Mouse (Mus musculus): ENCODE results near the gene Pskh1. TPM values are rescaled to one million over a fixed set of nuclear protein-coding genes. Genes with fewer than 3 reads are reported as not detected.

Pskh1 gene
- polyA plus RNA-seq, 1 experiment from 2014 or later, result 21.4 TPM

DNA sequence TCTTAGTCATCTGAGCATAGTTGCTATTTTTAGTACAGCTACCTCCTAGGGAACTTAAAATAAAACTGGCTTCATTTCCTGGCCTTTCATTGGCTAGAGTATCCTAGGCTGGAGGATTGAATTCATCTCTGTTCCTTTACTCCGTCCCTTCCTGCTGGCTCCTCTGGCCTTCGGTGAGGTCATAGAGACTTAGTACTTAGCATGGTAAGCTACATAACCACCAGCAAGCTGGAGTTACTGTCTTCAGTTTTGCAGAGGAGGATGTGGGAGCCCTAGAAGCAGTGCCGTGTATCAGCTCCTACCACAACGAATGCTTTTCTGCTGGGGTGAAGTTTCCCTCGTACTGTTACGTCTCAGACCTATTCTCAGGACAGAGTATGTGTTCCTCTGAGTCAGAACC is 25.9 kb upstream of the Pskh1 start:
- H3K27ac ChIP-seq (ENCODE audit: low read depth, low read length), result no peak overlapping the region
- ATAC-seq (replicated peaks; ENCODE audit: low FRiP score) (no peak), DNase-seq (ENCODE audit: low spot score) (no peak)
- H3K4me1 ChIP-seq (replicated peaks; ENCODE audit: control insufficient read depth, insufficient read depth, low read length), result no peaks in the 10 kb centered on the region
- no peak overlapping the region for H3K4me2 ChIP-seq
- 85% methylated on average over 6 of the region's 6 CpGs for WGBS
- no peak overlapping the region for H3K4me3 ChIP-seq (ENCODE audit: low read depth, low read length)
- H3K9ac ChIP-seq (ENCODE audit: low read depth, low read length), result no peak overlapping the region
- no peaks in the 10 kb centered on the region for H3K9me3 ChIP-seq (ENCODE audit: control insufficient read depth, low read length)
- peaks cover 33% of the 10 kb centered on the region; the same call in 1 of the 2 replicates for H3K36me3 ChIP-seq (ENCODE audit: control insufficient read depth, insufficient read depth, low read length)
- no peaks in the 10 kb centered on the region for H3K27me3 ChIP-seq (replicated peaks; ENCODE audit: control insufficient read depth, insufficient read depth, low read length)

GRCm38 (mm10) chr8:105880754-105881520 is 19.3 kb upstream of the Pskh1 start, which contains the start of gene Edc4:
Gene Edc4 (plus strand): TSS chr8:105880881.
- under 1% methylated on average over 45 of the region's 45 CpGs for WGBS
- Histone ChIP-seq H3K4me1 (replicated peaks; ENCODE audit: control insufficient read depth, insufficient read depth, low read length) (peaks cover 14% of the 10 kb centered on the region), H3K9me3 (ENCODE audit: control insufficient read depth, low read length) (no peaks in the 10 kb centered on the region), H3K9ac (ENCODE audit: low read depth, low read length) (peak within 1 kb of the TSS; percentile 96), H3K4me2 (peak within 1 kb of the TSS; percentile 97), H3K27me3 (replicated peaks; ENCODE audit: control insufficient read depth, insufficient read depth, low read length) (no peaks in the 10 kb centered on the region), H3K4me3 (ENCODE audit: low read depth, low read length) (peak within 1 kb of the TSS; percentile 86), H3K27ac (ENCODE audit: low read depth, low read length) (peak within 1 kb of the TSS; percentile 66), H3K36me3 (ENCODE audit: control insufficient read depth, insufficient read depth, low read length) (peaks cover 30% of the 10 kb centered on the region)
- DNase-seq (ENCODE audit: low spot score) (peak; percentile 86), ATAC-seq (replicated peaks; ENCODE audit: low FRiP score) (peak; percentile 89)

GRCm38 (mm10) chr8:105889756-105890465 is 10.3 kb upstream of the Pskh1 start:
- 92% methylated on average over 12 of the region's 12 CpGs for WGBS
- no peak for ATAC-seq (replicated peaks; ENCODE audit: low FRiP score)
- no peak for DNase-seq (ENCODE audit: low spot score)
- Histone ChIP-seq H3K36me3 (ENCODE audit: control insufficient read depth, insufficient read depth, low read length) (peaks cover 72% of the 10 kb centered on the region), H3K4me2 (no peak overlapping the region), H3K4me1 (replicated peaks; ENCODE audit: control insufficient read depth, insufficient read depth, low read length) (no peaks in the 10 kb centered on the region; the same call in 1 of the 2 replicates), H3K9ac (ENCODE audit: low read depth, low read length) (no peak overlapping the region), H3K27me3 (replicated peaks; ENCODE audit: control insufficient read depth, insufficient read depth, low read length) (no peaks in the 10 kb centered on the region), H3K4me3 (ENCODE audit: low read depth, low read length) (no peak overlapping the region), H3K27ac (ENCODE audit: low read depth, low read length) (no peak overlapping the region), H3K9me3 (ENCODE audit: control insufficient read depth, low read length) (no peaks in the 10 kb centered on the region)

DNA sequence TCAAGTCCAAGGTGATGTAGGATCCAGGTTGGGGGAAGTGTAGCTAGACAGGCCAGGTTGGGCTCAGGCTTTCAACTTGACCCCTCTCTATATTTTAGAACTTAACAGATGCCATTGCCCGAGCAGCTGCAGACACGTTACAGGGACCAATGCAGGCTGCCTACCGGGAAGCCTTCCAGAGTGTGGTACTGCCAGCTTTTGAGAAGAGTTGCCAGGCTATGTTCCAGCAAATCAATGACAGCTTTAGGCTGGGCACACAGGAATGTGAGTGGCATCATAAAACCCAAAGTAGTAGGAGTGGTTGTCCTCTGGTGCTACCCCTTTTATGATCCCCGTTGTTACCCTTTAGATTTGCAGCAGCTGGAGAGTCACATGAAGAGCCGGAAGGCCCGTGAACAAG is 9.4 kb upstream of the Pskh1 start:
- WGBS, result 92% methylated on average over 6 of the region's 6 CpGs
- H3K27me3 ChIP-seq (replicated peaks; ENCODE audit: control insufficient read depth, insufficient read depth, low read length), result no peaks in the 10 kb centered on the region
- H3K9ac ChIP-seq (ENCODE audit: low read depth, low read length), result no peak overlapping the region
- no peaks in the 10 kb centered on the region for H3K9me3 ChIP-seq (ENCODE audit: control insufficient read depth, low read length)
- H3K27ac ChIP-seq (ENCODE audit: low read depth, low read length), result no peak overlapping the region
- H3K36me3 ChIP-seq (ENCODE audit: control insufficient read depth, insufficient read depth, low read length), result peaks cover 65% of the 10 kb centered on the region
- no peak overlapping the region for H3K4me3 ChIP-seq (ENCODE audit: low read depth, low read length)
- H3K4me1 ChIP-seq (replicated peaks; ENCODE audit: control insufficient read depth, insufficient read depth, low read length), result no peaks in the 10 kb centered on the region; the same call in 1 of the 2 replicates
- no peak overlapping the region for H3K4me2 ChIP-seq
- DNase-seq (ENCODE audit: low spot score) (no peak), ATAC-seq (replicated peaks; ENCODE audit: low FRiP score) (no peak)

DNA sequence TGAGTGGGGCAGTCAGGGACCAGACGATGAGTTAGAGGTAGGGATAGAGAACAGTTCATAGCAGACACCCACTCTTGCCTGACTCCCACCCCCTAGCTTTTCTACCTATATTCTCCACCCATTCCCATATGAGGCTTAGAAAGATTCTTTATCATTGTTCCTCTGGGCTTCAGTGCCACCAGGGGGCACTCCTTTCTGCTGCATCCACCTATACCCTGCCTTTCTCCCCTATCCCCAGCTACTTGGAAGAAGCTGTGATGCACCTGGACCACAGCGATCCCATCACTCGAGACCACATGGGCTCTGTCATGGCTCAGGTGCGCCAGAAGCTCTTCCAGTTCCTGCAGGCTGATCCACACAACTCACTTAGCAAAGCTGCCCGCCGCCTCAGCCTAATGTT is 7.8 kb upstream of the Pskh1 start:
- DNase-seq (ENCODE audit: low spot score) (no peak), ATAC-seq (replicated peaks; ENCODE audit: low FRiP score) (no peak)
- Histone ChIP-seq H3K27ac (ENCODE audit: low read depth, low read length) (no peak overlapping the region), H3K4me2 (no peak overlapping the region), H3K4me1 (replicated peaks; ENCODE audit: control insufficient read depth, insufficient read depth, low read length) (no peaks in the 10 kb centered on the region; the same call in 1 of the 2 replicates), H3K36me3 (ENCODE audit: control insufficient read depth, insufficient read depth, low read length) (peaks cover 50% of the 10 kb centered on the region), H3K4me3 (ENCODE audit: low read depth, low read length) (no peak overlapping the region), H3K27me3 (replicated peaks; ENCODE audit: control insufficient read depth, insufficient read depth, low read length) (no peaks in the 10 kb centered on the region), H3K9me3 (ENCODE audit: control insufficient read depth, low read length) (no peaks in the 10 kb centered on the region), H3K9ac (ENCODE audit: low read depth, low read length) (no peak overlapping the region)
- 84% methylated on average over 6 of the region's 6 CpGs for WGBS

GRCm38 (mm10) chr8:105893339-105893738 is 6.9 kb upstream of the Pskh1 start, which contains the start of gene Nrn1l:
Gene Nrn1l (plus strand): TSS chr8:105893567.
- peak; percentile 71 for ATAC-seq (replicated peaks; ENCODE audit: low FRiP score)
- H3K27me3 ChIP-seq (replicated peaks; ENCODE audit: control insufficient read depth, insufficient read depth, low read length), result no peaks in the 10 kb centered on the region
- DNase-seq (ENCODE audit: low spot score), result peak; percentile 48
- H3K36me3 ChIP-seq (ENCODE audit: control insufficient read depth, insufficient read depth, low read length), result peaks cover 41% of the 10 kb centered on the region
- H3K9ac ChIP-seq (ENCODE audit: low read depth, low read length), result no peak within 1 kb of the TSS
- H3K4me3 ChIP-seq (ENCODE audit: low read depth, low read length), result no peak within 1 kb of the TSS
- H3K4me1 ChIP-seq (replicated peaks; ENCODE audit: control insufficient read depth, insufficient read depth, low read length), result no peaks in the 10 kb centered on the region; the same call in 1 of the 2 replicates
- 36% methylated on average over 11 of the region's 11 CpGs for WGBS
- H3K9me3 ChIP-seq (ENCODE audit: control insufficient read depth, low read length), result no peaks in the 10 kb centered on the region
- H3K27ac ChIP-seq (ENCODE audit: low read depth, low read length), result no peak within 1 kb of the TSS
- H3K4me2 ChIP-seq, result no peak within 1 kb of the TSS

DNA sequence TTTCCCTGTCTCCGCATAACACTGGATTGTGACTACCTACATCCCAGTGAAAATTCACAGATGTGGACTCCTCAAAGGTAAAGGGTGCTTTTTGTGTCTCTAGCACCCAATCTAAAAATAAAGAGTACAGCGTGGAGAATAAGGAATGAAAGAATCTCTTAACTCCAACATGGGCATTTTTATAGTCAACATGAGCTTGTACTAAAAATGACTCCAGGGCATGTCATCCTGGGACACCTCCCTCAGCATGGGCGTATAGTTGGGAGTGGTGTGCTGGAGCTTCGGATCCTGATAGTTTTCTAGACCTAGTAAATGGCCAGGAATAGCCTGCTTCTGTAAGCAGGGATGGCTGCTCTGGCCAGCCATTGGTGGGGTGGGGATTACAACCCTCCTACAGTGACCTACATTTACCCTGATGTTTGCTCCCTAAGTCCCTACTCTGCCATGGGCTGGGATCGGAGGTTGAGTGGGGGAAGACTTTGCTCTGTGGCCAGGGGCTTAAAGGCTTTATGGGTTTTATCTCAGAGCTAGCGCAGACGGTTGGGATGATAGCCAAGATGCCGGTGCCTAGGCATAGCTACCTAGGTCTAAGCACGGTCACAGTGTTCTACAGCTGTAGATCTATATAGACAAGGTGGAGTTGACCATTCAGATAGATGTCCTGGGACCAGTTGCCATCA is 2.3 kb upstream of the Pskh1 start:
- H3K27ac ChIP-seq (ENCODE audit: low read depth, low read length), result no peak overlapping the region
- H3K4me3 ChIP-seq (ENCODE audit: low read depth, low read length), result no peak overlapping the region
- H3K27me3 ChIP-seq (replicated peaks; ENCODE audit: control insufficient read depth, insufficient read depth, low read length), result no peaks in the 10 kb centered on the region
- H3K4me1 ChIP-seq (replicated peaks; ENCODE audit: control insufficient read depth, insufficient read depth, low read length), result peaks cover 7% of the 10 kb centered on the region
- no peak overlapping the region for H3K9ac ChIP-seq (ENCODE audit: low read depth, low read length)
- DNase-seq (ENCODE audit: low spot score) (no peak), ATAC-seq (replicated peaks; ENCODE audit: low FRiP score) (no peak)
- H3K4me2 ChIP-seq, result no peak overlapping the region
- 79% methylated on average over 9 of the region's 9 CpGs for WGBS
- no peaks in the 10 kb centered on the region for H3K9me3 ChIP-seq (ENCODE audit: control insufficient read depth, low read length)
- H3K36me3 ChIP-seq (ENCODE audit: control insufficient read depth, insufficient read depth, low read length), result peaks cover 4% of the 10 kb centered on the region; the same call in 1 of the 2 replicates

- H3K4me1 ChIP-seq (replicated peaks; ENCODE audit: control insufficient read depth, insufficient read depth, low read length), result peaks cover 7% of the 10 kb centered on the region; the same call in 1 of the 2 replicates
- ATAC-seq (replicated peaks; ENCODE audit: low FRiP score) (peak; percentile 69), DNase-seq (ENCODE audit: low spot score) (no peak)
- no peaks in the 10 kb centered on the region for H3K36me3 ChIP-seq (ENCODE audit: control insufficient read depth, insufficient read depth, low read length)
- 22% methylated on average over 16 of the region's 16 CpGs for WGBS
- H3K27me3 ChIP-seq (replicated peaks; ENCODE audit: control insufficient read depth, insufficient read depth, low read length), result no peaks in the 10 kb centered on the region
- H3K4me3 ChIP-seq (ENCODE audit: low read depth, low read length), result peak overlapping the region; percentile 89
- no peaks in the 10 kb centered on the region for H3K9me3 ChIP-seq (ENCODE audit: control insufficient read depth, low read length)
- peak overlapping the region; percentile 96 for H3K9ac ChIP-seq (ENCODE audit: low read depth, low read length)
- H3K27ac ChIP-seq (ENCODE audit: low read depth, low read length), result peak overlapping the region; percentile 93
- peak overlapping the region; percentile 74 for H3K4me2 ChIP-seq
Observed at GRCm38 (mm10) chr8:105900941-105901616, 838 bp downstream of the Pskh1 start.

Measured in liver, embryonic 11.5 days (tissue).